Mouse (Mus musculus): ENCODE data around the gene Inip.
"Not testable (repeated sequence)": the region's sequence is repeated elsewhere in the genome, so short reads cannot be mapped to it uniquely, and the experiment has no call there.

Inip gene

GRCm38 (mm10) chr4:59807521-59807920 is 6.1 kb upstream of the Inip start:
- no peak for DNase-seq

DNA sequence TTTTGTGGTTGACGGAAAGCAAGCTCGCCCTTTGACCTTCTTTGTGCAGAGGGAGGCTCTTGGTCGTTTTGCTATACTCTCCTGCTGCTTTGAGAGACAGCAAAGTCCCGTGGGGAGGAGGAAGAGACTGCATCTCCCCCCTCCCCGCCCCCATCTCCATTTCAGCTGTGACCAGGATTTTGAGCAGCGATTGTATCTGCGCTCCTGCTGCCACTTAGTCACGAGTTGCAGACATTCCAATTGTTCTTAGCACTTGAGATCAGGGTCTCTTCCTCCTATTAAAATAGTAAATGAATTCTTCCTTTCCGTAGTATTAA is 5.4 kb upstream of the Inip start:
- no peak for DNase-seq

DNA sequence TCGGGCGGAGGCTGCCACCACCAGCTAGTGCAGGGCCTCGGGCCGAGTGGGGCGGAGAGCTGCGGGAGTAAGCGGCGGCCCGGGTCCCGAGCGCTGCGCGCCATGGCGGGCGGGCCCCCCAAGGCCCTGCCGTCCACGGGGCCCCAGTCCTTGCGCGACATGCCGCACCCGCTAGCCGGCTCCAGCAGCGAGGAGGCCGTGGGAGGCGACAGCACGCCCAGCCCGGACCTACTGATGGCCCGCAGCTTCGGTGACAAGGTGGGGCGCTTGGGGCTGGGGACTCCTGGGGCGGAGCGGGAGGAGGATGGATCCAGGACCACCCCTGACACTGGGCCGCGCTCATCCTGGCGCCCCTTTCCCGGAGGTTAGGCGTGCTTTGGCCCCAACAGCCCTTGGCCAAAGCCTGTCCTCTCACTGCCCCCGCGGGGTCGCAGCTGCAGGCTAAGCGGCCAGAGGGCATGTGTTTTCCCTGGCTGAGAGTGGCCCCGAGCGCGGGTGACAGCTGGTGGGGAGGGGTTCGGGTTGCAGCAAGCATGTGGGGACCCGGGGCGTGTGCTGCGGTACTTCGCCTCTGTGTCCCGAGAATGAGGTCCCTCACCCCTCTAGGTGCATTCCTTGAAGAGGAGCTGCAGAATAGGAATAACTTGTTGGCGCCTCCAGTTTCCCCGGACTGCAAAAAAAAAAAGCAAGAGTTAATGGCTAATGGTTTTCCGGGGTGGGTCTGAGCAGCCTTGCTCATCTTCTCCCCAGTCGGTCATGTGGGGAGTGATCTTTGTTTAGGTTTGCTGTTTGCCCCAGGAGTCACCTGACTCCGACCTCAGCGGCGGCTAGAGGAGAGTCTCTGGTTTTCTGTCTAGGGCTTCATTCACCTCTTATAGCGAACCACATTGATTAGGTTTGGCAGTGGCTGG is 4.8 kb upstream of the Inip start:
- DNase-seq = peak; percentile 31

GRCm38 (mm10) chr4:59805181-59805967 is 4.0 kb upstream of the Inip start, which contains the start of gene Snx30:
TSS of gene Snx30 (plus strand) at chr4:59805840.
- peak; percentile 96 for DNase-seq

DNA sequence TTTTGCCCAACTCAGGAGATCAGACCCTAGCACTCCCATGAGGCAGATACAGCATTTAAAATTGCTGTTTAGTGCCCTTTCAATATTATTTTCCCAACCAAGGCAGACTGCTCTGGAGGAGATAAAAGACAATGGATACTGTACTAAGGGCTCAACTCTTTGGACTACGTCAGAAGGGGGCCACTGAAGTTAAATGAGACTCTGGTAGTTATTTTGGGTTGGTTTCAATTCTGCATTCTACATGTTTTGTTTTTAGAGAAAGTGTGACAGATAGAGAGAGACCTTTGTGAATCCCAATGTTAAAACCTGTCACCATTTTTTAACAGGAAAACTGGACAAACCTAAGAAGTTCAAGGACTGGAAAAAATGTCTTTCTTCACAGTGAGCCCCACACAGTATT is 3.4 kb upstream of the Inip start:
- no peak for DNase-seq

- peak; percentile 38 for DNase-seq
These were observed 2.0 kb upstream of the Inip start for GRCm38 (mm10) chr4:59803358-59803757.

- no peak for DNase-seq
These were observed 1.4 kb upstream of the Inip start for GRCm38 (mm10) chr4:59802792-59803191.

DNA sequence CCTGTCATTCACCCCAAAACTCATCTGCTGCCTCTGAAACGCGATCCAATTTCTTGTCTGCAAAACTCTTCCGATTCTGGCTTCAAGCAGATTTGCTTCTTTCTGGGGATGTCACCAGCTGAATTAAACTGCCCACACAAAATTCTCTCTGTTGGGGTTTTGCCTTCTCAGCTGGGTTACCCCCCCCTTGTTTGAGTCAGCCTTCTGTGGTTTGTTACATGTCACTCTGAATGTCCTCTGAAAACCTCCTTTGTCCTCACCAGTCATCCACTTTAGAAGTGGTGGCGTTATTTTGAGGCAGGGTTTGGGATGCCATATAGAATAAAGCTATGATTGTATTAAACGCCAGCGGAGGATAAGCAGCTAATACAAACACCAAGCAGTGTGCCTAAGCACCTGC is 718 bp upstream of the Inip start:
- no peak for DNase-seq

DNA sequence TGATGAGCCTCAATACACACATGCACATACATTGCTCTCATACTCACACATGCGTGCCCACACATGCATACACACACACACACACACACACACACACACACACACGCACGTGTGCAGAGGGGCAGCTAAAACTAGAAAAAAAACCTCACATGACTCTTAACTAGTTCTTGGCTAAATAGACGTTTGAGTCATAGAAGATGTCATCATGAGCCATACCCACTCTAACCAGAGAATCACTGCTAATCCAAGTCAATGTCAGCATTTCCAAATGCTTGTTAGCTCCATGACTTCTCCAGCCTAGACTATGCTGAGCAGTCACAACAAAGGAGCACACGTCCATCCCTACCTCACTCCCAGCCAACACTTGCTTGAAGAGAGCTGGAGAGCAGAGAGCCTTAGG is 1.2 kb downstream of the Inip start:
- DNase-seq = no peak

DNA sequence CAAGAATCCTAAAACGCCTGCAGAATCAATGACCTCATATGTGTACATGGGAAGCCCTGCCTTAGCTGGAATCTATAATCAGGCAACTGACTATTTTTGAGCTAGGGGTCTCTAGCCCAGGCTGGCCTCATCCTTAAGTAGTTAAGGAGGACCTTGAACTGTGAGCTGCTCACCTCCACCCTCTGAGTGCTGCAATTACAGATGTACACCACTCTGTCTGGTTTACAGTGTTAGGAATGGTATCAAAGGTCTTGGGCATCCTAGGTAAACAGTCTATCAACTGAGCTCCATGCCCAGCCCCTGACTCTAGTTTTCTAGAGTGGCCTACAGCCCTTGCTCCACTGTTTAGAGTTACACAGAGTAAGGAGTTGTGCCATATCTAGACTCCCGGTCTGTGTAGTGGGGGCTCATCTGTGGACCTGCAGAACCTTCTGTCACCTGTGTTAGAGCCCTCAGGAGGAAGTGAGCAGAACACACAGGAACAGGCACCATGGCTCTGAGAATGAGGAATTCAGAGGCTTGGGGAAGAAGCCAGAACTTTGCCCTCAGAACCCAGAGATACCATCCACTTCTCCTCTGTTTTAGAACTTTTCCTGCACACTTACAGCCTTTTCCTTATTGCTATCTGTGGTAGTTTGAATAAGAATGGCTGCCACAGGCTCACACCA is 5.5 kb downstream of the Inip start:
- no peak for DNase-seq

DNA sequence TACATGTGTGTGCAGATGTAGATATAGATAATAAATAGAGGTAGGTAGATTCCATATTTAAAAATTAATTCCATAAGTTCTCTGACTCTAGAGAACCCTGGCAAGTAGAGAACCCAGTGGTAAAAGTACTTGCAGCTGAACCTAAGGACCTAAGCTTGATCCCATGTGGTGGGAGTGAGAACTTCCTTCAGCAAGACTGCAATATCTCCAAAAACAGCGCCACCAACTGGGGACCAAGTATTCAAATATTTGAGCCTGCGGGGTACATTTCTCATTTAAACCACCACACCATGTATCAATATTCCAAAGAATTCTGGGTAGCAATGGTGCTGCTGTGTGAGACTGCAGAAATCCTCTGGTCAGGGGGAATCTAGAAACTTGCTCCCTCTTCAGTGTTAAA is 7.3 kb downstream of the Inip start:
- DNase-seq = no peak

GRCm38 (mm10) chr4:59793626-59794025 is 7.8 kb downstream of the Inip start:
- DNase-seq = not testable (repeated sequence)

- DNase-seq = no peak
These were observed 12.4 kb downstream of the Inip start for GRCm38 (mm10) chr4:59789015-59789414.

GRCm38 (mm10) chr4:59787126-59787525 is 14.3 kb downstream of the Inip start:
- DNase-seq = no peak

GRCm38 (mm10) chr4:59786661-59787060 is 14.7 kb downstream of the Inip start:
- peak; percentile 84 for DNase-seq

DNA sequence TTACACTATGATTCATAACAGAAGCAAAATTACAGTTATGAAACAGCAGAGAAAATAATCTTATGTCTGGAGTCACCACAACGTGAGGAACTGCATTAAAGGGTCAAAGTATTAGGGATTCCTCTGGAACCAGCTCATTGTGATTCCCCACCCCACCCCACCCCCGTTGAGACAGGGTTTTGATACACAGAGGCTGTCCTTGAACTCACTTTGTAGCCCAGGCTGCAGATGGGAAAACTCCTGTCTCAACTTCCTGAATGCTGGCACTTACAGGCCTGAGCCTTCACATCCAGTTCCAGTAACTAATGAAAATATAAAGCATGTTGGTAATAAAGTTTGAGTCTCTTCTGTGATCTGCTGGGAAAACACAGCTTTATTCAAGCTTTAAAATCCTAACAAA is 16.0 kb downstream of the Inip start:
- DNase-seq = no peak

- DNase-seq = peak; percentile 96
These were observed 17.6 kb downstream of the Inip start for GRCm38 (mm10) chr4:59783685-59784279.

- peak; percentile 30 for DNase-seq
These were observed 18.3 kb downstream of the Inip start for GRCm38 (mm10) chr4:59782853-59783684.

- DNase-seq = no peak
These were observed 20.8 kb downstream of the Inip start for GRCm38 (mm10) chr4:59780568-59780967.

DNA sequence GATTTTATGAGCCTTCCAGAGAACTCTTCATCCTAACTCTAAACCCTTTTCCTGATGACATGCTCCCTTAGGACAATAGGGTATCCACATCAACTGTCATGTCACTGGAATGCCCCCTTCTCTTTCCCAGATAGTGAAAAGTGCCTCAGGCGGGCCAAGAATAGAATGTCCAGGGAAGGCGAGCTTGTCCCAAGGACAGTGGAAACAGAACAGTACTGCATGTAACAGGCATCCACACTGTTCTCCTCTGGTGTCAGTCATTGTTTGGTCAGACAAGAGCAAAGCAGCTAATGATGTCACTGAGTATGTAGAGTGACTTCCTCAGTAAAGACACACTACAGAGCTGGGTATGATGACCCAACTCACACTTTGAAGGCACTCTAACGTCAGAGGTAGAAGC is 23.6 kb downstream of the Inip start:
- DNase-seq = no peak

DNA sequence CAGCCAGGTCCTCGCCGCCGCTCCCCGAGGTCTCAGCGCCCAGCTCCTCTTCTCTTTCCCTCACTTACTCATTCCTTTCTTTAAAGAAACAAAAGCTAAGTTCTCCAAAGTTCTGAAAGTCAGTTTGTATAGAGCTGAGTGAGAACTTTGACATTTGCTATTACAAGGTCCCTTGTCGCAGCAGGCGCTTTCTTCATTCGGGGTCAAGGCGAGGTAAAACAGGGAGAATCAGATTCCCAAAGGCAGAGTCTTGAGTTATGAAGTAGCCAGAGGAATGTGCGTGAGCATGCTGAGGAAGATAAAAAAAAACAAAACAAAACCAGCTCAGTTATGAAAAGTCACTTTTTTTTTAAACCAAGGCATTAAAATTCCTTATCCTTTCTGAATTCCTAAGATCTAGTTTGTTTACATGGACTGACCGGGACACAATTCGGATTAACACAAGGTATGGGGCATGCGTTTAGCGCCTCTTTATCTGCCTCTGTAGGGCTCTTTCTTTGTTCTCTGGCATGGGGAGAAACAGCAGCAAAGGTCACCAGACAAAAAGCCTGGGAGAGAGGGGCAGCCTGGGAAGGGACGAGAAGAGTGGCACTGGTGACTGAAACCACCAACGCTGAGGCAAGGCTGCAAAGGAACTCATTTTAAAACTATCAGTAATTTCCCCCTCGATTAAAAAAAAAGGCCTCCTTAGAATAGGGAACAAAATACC is 29.1 kb downstream of the Inip start:
- DNase-seq = no peak

- no peak for DNase-seq
These were observed 33.7 kb downstream of the Inip start for GRCm38 (mm10) chr4:59767717-59768116.

All from thymus, postnatal 14 days (tissue).